Mouse (Mus musculus) E14TG2a.4 (cell line): ENCODE data around the gene Notch1.

Experiments
- CTCF ChIP-seq: conservative IDR thresholded peaks from 2 replicates; pipeline ENCODE4 v1.5.1; 2014; ENCODE audit warnings: low read length
- NANOG ChIP-seq: IDR thresholded peaks from 2 replicates; pipeline ENCODE4 v1.6.1; 2014; ENCODE audit warnings: borderline replicate concordance, low read length, mixed read lengths

GRCm38 (mm10) chr2:26410091-26410490 lies 106.4 kb downstream of the Notch1 start:
- TF ChIP-seq CTCF (no peak), NANOG (no peak)
